Mouse (Mus musculus): Measurements from ENCODE around the gene Lyl1.

Lyl1 gene

GRCm38 (mm10) chr8:84702963-84703465 lies 1.8 kb downstream of the Lyl1 start:
- intact Hi-C loops (cut with DNase I): no loop called here

GRCm38 (mm10) chr8:84703466-84704249 lies 2.4 kb downstream of the Lyl1 start:
- intact Hi-C loops (cut with DNase I): no loop called here

DNA sequence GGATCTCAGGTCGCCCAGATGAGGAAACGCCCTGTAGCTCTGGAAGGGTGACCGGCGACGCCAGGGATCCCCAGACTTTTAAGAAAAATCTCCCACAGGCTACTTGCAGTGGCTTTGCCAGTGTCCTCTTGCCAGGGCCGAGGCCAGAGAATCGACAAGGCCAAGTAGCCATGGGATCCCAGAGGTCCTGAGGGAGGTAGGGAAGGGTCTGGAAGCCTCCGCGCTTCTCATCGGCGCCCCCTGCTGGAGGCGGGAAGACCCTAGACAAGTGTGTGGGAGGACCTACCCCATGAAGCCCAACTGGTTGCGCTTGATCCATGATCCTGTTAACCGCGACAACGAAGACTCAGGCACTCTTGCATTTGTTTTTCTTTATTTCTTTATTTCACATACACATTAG lies 3.1 kb downstream of the Lyl1 start:
- intact Hi-C loops (cut with DNase I): no loop called here

- intact Hi-C loops (cut with DNase I): no loop called here
Measured at GRCm38 (mm10) chr8:84704867-84705831, 3.9 kb downstream of the Lyl1 start.

DNA sequence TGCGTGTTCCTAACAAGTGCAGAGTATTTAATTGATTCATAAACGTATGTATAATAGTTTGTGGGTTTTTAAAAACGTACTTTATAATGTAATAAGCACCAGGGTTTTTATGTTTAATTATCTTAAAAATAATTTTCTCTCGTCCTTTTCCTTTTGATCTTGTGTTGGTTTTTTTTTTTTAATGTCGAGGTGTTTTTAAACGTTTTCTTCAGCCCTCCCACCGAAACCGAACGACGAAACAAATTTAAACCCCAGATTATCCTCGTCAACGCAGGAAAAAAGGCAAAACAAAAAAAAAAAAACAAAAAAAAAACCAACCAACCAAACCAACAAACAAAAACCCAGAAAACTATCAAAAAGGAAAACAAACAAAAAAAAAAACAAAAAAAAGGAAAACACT lies 4.7 kb downstream of the Lyl1 start:
- intact Hi-C loops (cut with DNase I): no loop called here

DNA sequence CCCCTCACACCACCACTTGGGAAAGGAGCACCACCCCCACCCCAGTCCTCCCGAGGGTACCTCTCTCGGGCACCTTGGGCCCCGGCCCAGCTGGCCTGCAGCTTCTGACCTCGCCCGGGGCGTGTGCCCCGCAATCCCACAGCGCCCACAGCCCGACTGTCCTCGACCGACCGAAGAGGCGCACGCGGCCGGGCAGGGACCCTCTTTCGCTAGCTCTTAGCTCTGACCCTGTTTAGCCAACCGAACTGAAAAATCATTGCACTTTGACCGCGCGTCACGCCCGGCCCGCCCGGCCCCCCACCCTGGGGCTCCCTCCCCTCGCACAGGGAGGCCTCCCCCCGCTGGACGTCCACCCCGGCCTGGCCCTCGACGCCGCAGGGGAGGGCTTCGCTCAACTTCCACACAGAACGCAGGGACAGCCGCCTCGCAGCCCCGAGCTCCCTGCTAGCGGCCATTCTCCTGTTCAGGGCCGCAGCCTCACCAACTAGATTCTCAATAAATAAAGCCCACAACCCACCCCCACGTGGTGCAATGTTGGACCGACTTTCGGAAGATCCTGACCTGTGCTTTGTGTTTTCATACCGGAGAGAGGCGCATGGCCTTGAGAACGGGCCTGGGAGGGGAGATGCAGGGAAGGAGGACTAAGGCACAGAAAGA lies 5.5 kb downstream of the Lyl1 start:
- intact Hi-C loops (cut with DNase I): no loop called here

- intact Hi-C loops (cut with DNase I): no loop called here
Measured at GRCm38 (mm10) chr8:84707267-84707883, 6.1 kb downstream of the Lyl1 start.

DNA sequence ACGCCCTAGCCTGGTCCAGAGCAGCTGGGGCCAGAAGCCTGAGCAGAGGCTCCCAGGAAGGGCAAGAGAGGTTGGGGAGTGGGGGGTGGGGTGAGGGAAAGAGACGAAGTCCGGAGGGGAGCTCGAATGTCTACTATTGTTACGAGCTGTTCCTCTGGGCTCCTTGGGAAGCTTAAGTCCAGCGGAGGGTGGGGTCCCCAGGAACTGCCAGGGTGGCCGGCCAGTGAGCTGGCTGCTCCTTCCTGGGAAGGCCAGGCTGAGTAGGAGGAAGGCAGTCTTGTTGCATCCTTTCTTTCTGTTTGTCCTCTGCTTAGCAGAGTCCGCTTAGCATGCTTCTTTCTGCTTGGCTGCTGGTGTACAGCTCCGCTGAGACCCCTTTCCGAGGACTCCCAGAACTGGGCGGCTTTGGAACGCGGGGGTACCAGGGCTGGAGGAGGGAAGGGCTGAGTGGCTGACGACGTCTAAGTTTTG lies 6.8 kb downstream of the Lyl1 start:
- intact Hi-C loops (cut with DNase I): loop anchor here (2.0 kb wide), 1 partner anchor 103 kb away; no protein-coding TSS in a partner anchor

DNA sequence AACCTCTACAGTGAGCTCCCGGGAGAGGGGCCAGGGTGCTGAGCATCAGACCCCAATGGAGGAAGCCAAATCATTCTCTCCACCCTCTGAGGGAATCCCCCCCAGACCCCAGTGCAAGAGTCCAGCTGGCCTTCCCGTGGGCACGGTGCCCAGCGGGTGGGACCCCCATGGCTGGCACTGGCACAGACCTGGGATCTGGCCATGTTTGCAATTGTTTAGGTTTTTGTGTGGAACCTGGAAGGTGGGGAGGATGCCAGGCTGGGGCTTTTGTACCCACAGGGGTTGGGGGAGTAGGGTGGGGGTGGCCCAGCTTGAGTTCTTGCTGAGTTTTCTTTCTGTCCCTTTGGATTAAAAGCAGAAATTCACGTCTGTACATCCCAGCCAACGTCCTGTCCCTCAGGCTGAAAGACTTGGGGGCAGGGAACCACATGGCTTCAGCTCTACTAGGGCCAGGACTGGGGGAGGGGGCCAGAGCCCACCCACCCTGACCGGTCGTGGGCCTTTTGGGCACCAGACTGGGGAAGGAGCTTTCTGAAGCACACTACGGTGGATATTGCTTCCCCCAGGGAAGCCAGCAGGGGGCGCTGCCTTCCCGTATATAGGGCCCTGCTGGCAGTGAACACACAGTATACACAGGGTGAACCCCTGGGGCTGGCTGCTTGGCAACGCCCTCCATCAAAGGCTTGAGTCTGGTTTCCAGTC lies 7.7 kb downstream of the Lyl1 start:
- intact Hi-C loops (cut with DNase I): loop anchor here (2.0 kb wide), 1 partner anchor 102 kb away; no protein-coding TSS in a partner anchor

DNA sequence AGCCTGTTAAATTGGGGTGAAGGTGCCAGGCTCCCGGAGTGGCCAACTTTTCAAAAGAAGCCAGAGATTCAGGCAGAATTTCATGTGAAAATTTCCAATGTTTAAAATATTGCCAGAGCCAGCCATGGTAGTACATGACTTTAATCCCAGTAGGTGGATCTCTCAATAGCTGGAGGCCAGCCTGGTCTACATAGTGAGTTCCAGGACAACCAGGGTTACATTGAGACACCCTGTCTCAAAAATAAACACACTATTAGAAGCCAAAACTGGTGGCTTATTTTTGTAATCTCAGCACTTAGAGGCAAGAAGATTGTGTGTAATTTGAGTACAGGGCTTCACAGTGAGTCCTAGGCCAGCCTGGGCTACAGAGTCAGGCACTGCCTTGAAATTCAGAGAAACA lies 8.7 kb downstream of the Lyl1 start:
- intact Hi-C loops (cut with DNase I): loop anchor here (2.0 kb wide), 1 partner anchor 101 kb away; no protein-coding TSS in a partner anchor

DNA sequence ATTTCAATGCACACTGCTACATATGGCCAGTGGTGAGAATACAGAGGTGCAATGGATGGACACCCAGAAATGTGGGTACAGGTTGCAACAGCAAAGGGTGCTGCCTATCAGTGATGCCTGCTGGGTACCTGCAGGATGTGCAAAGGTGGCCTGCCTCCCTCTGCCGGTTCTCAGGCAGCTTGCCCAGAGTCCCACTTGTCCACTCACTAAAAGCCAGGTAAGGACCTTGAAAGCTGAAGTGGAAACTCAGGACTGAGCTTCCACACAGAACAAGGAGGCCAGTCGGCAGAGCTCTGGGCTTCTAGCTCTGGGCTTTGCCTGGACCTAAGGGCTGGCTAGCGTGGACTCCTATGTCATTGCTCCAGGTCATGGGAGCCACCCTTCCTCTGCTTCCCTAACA lies 10.1 kb downstream of the Lyl1 start:
- intact Hi-C loops (cut with DNase I): no loop called here

DNA sequence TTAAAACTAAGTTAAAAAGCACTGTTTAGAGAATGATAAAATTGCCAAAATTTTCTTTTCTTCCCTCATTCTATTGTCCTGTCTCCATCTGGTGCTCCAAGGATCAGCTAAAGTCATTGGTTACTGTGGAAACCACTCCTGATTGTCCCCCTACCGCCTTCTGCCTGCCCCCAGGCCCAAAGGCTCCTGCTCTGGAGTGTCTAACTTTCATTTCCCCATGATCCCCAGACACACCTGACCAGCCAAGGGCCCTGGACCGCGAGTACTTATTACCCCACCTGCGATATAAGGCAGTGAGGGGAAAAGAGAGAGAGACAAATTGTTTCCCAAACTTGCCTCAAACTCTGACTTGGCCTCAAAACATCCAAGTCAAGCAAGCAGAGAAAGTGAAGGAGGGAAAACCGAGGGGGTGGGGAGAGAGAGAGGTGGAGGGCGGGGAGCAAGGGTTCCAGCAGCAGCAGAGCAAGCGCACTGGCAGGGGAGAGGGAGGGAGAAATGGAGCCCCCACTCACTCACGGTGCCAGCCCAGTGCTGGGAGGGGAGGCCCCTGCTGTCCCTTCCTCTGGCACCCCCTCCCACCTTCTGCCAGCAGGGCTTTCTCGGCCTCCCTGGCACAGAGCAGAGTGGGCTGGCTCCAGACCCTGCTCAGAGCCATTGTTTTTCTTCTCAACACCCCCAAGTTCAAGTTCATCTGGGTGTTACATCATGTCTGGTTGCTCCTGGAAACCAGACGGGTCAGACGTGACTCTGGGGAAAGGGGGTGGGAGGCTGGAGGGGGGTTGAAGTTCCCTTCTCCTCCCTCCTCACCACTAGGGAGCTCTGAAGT lies 10.9 kb downstream of the Lyl1 start:
- intact Hi-C loops (cut with DNase I): no loop called here

DNA sequence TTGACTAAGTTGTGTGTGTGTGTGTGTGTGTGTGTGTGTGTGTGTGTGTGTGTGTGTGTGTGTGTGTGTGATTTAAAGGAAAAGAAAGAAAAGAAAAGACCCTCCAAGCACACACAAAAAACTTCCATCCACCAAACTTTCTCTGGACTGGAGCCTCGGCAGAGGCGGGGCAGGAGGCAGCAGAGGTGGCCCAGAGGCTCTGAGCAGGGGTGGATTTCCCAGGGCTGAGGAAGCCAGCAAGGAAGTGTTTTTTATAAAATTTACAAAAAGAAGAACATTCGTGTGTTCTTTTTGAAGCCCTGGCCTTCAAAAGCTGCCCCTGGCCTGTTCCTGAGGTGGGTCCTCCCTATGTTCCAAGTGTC lies 11.5 kb downstream of the Lyl1 start:
- intact Hi-C loops (cut with DNase I): no loop called here

GRCm38 (mm10) chr8:84713381-84713780 lies 12.1 kb downstream of the Lyl1 start:
- intact Hi-C loops (cut with DNase I): no loop called here

DNA sequence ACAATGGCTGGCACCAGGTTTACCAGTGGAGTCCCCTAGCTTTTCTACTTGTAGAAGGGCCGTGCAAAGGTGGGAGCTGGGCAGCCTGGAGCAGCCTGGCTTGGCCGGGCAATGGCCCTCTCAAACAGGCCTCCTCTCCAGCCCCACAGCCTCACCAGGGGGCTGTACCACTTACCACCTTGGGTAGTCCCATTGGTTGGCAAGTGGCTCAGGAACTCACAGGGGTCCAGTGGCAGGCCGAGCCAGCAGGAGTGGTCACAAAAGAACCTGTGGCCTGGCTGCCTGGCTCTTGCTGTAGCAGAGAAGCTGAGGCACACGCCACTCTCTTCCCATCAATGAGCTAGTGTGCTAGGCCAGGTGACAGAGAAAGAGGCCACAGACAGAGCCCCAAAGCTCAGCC lies 12.9 kb downstream of the Lyl1 start:
- intact Hi-C loops (cut with DNase I): no loop called here

DNA sequence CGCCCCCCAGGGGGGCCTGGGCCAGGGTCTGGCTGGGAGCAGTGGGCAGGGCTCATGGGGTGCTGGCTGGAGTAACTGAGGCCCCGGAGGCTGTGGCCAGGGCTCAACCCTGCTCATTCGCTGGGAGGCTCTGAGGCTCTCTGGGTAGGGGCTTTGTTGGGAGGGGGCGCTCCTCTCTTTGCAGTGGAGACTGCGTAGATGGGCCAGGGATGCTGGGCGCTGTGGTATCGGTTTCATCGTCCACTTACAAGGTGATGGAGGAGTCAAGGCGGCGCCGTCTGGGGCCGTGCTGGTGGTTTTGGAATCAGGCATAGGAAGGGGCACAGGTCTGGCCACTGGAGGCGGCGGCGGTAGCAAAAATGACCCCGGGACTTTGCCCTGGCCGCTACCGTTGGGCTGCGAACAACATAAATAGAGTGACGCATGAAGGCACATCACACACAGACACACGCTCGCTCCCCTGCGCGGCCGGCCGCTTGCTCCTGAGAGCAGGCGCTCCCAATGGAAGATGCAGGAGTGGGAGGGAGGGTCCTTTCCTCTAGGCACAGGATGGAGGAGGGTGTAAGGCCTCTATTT lies 14.7 kb downstream of the Lyl1 start:
- intact Hi-C loops (cut with DNase I): no loop called here

- intact Hi-C loops (cut with DNase I): no loop called here
Measured at GRCm38 (mm10) chr8:84716790-84717189, 15.5 kb downstream of the Lyl1 start.

GRCm38 (mm10) chr8:84718476-84718875 lies 17.2 kb downstream of the Lyl1 start:
- intact Hi-C loops (cut with DNase I): no loop called here

All from adrenal gland (tissue).